Mouse (Mus musculus) left cerebral cortex, postnatal 4 days (tissue): Measurements from ENCODE around the gene Copz2. TPM values are rescaled to one million over a fixed set of nuclear protein-coding genes. Genes with fewer than 3 reads are reported as not detected.
"Not testable (repeated sequence)": the region's sequence is repeated elsewhere in the genome, so short reads cannot be mapped to it uniquely, and the experiment has no call there.

Source experiments
- DNase-seq: peaks from one replicate; pipeline ENCODE4 v3.0.0-alpha.2; 2022
- intact Hi-C: fragments of 180-260 bp; cut with DNase I; formaldehyde crosslinking; loops from one replicate; pipeline ENCODE4 v1.15.1; 2025
- total RNA-seq, 2 experiments: library from RNA; stranded (reverse); gene quantifications; 2 replicates each; pipeline ENCODE4 v1.2.3; 2021

Gene Copz2
- total RNA-seq, 2 experiments from 2014 or later, result 4.1 to 5.9 TPM

DNA sequence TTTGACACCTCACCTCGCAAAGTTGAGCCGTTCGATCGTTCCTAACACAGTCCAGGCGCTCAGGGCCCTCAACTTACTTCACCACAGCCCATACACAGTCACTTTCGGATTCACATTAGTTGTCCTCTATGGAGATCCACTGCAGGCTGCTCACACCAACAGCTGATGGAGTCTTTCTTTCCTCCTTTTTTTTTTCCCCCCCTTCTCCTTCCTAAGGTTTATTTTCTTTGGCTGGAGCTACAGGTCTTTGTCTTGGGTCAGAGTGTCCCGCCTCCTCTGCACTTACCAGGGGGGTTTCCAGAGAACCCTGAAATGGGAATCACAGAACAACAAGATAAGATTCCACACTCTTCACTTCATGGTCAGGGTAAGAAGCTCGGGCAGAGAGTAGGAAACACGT, 21.8 kb upstream of the Copz2 start:
- intact Hi-C loops, result no loop called here

GRCm38 (mm10) chr11:96828881-96829280, 20.8 kb upstream of the Copz2 start:
- intact Hi-C loops, result no loop called here
- no peak for DNase-seq

More for the DNA sequence above, 21.8 kb upstream of the Copz2 start:
- no peak for DNase-seq

DNA sequence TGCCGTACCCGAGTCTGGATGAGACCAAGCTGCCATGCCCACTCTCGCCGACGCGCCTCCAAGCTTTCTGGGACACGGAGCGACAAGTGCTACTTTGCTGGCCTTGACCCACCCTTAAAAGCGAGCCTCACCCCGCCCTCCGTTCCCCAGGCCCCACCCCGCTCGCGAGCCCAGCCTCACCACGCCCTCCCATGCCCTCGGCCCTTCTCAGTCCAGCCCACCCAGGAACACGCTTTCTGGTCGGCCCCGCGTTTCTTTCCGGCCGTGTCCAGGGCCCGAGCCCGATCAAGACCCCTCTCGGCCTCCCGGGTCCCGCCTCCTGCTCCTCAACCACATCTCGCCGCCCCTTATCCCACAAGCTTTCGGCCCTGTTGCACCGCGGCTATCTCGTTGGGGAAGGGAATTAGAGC, 20.3 kb upstream of the Copz2 start:
- intact Hi-C loops, result no loop called here
- DNase-seq, result peak; percentile 86

DNA sequence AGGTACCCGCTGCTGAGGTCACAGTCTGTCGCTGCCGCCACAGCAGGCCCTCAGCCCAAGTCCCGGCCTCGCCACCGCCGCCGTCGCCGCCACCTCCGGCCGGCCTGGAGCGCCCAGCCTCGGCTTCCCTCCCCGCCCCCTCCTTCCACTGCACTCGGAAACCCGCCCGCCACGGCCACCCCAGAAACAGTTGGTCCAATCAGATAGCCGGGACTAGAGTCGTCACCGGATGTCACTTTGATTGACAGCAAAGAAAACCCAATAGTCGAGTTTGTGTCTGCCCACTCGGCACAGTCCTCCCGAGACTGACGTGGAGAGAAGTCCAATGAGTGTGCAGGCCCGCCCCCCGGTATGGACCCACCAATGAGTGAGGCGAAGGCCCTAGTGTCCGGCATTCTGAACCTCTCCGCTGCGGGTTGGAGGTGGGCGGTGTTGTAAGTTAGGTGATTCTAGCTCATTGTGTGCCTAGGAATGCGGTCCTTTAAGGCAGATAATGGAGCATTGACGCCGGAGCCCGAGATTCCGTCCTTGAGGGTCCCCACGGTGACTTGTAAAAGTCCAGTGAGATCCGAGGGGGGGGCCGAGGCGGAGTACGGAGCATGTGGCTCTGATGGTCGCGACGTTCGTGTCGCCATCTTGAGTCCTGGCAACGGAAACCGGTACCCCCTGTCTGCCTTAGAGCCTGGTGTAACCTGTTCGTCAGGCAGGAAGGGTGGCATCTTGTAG, 19.7 kb upstream of the Copz2 start, which contains the start of gene Nfe2l1:
TSS of gene Nfe2l1 (minus strand) at position 156 of the 726 bp plus-strand sequence.
- DNase-seq, result peak; percentile 99
- intact Hi-C loops, result no loop called here

DNA sequence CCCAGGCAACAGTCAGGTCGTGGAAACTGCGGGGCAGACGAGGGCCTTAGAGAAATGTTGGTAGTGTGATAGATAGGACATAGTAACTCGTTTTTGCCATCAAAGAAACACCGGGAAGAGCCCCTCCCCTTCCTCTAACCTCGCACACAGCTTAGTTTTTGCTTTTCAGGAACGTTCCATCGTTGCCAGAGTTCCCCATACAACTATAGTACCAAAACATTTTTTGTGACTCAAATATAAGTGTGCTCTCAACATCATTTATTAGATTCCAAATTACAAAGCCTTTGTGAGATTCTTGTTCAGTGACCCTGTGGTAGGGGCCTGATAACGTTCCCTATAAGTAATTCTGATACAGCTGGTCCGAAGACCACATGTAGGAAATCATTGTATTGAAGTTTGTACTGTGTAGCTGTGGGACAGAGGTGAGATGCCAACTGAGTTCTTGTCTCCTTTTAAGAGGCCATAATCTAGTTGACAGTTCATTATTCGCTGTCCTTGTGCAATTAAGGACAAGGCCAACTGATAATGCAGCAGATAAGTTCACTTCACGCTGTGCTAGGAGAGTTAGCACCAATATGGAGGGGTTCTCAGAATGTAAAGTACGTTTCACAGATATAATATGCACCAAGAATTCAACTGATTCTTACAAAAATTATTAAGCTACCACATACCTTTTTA, 19.0 kb upstream of the Copz2 start:
- intact Hi-C loops, result no loop called here
- no peak for DNase-seq

DNA sequence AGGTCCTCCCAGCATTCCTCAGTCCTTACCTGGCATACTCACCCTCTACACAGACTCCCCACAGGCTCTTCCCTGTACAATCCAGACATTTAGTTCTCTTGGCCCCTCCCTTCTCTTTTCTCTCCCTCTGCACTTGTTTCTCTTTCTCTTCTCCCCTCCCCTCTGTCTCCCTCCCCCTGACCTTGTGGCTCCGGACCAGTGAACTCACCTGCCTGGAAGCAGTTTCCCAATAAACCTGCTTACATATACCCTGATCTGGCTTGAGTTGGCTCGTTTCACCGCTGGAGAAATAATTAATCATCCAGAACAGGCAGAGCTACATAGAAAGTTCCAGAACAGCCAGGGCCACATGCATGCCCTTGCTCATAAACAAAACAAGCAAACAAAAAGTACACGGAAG, 18.2 kb upstream of the Copz2 start:
- intact Hi-C loops, result no loop called here
- DNase-seq, result no peak

- intact Hi-C loops, result no loop called here
- no peak for DNase-seq
These were observed 17.1 kb upstream of the Copz2 start for GRCm38 (mm10) chr11:96832541-96832940.

GRCm38 (mm10) chr11:96832973-96833372, 16.7 kb upstream of the Copz2 start:
- no peak for DNase-seq
- intact Hi-C loops, result no loop called here

GRCm38 (mm10) chr11:96834127-96834526, 15.5 kb upstream of the Copz2 start:
- DNase-seq, result no peak
- intact Hi-C loops, result no loop called here

- DNase-seq, result no peak
These were observed 12.4 kb upstream of the Copz2 start for GRCm38 (mm10) chr11:96837298-96837697.

DNA sequence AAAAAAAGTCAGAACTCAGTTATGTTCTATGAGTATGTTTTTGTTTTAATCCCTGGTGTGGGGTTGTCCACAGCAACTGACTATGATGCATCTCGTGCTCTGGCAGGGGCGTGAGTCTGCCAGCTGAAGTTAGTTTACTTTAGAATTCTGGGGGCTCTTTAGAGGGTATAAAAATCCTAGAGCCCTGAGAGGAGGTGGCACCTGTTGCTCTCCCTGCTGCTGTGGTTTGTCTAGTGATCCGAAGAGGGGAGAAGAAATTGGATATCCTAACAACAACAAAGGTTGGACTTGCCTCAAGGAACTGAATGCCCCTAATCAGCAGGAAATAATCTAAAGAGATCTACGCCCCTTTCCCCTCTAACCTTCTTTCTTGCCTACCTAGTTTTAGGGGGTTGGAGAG, 11.3 kb upstream of the Copz2 start:
- intact Hi-C loops, result no loop called here
- no peak for DNase-seq

More at GRCm38 (mm10) chr11:96837298-96837697, 12.4 kb upstream of the Copz2 start:
- intact Hi-C loops, result no loop called here

- intact Hi-C loops, result no loop called here
- DNase-seq, result no peak
These were observed 10.2 kb upstream of the Copz2 start for GRCm38 (mm10) chr11:96839428-96839827.

DNA sequence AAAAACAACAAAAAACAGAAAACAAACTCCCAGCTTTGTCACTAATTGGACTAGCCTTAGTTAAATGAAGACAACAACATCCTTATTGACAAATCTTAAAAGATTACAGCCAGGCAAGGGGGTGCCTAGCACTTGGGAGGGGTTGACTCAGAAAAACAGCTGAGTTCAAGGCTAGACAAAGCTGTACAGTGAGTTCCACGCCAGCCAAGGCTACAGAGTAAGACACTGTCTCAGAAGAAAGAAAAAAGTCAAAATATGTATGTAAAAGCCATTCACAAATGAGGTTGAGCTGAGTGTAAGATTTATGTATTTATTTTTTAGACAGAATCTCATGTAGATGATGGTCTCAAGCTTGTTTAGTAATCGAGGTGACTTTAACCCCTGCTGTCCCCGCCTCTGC, 9.8 kb upstream of the Copz2 start:
- intact Hi-C loops, result no loop called here
- DNase-seq, result no peak

DNA sequence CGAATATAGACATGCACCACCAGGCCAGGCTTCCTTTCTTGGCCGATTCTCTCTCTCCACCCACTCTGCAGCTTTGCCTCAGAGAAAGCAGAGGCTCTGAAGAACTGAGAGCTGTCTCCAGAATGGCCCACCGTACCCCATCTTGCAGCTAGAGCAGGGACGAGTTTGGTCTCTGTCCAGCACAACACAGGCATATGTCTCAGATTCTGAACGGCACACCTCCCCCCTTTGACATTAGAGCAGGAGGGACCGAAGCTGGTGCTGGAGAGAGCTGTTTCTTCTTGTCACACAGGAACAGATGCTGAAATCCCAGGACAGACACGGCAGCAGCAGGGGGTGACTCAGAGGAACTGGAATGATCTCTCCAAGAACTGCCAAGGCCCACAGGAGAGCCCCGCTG, 9.4 kb upstream of the Copz2 start:
- no peak for DNase-seq
- intact Hi-C loops, result no loop called here

DNA sequence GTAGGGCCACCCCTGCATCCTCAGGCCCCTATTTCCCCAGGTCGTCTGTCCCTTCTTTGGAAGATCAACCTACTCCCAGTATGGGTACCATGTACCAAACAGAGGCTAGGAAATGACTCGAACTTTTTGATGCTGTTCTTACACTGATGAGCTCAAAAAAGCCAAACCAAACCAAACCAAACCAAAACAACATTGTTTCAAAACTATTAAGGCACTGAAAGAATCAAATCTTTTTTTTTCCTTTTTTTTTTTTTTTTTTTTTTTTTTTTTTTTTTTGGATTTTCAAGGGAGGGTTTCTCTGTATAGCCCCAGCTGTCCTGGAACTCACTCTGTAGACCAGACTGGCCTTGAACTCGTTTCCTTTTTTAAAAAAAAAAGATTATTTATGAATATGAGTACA, 6.0 kb upstream of the Copz2 start:
- no peak for DNase-seq
- intact Hi-C loops, result no loop called here

DNA sequence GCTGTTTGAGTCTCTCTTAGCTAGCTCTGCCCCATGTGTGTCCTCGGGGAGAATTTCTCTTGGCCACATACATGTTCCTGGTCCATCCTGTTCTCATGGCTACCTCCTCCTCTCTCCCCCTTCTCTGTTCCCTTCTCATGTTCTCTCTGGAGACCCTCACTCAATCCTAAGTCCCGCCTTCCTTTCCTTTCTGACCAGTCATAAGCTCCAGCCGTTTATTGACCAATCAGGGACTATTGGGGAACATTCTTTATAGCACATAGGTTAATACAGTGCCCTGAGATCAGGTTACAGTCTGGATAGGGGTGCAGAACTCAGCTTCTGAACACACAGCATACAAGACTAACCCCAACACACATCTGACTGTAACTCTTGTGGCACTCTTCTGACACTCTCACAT, 2.4 kb upstream of the Copz2 start:
- intact Hi-C loops, result no loop called here
- no peak for DNase-seq

DNA sequence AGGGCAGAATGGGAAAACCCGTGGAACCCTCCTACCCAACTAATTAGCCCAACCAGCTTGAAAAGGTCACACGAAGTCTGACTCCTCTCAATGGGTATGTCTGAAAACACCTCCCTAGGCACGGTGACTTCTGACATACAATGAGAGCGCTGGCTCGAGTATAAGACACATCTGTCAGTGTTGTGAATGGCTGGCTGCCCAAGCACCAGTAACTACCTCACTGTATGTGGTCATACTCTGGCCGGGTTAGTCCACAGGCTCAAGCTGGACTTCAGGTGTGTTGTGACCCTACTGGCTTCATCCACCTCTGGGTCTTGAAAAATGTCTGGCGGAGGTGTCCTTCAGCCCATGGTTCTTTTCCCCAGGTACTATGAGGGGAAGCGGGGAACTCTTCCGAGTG, 976 bp upstream of the Copz2 start:
- DNase-seq, result no peak
- intact Hi-C loops, result no loop called here

DNA sequence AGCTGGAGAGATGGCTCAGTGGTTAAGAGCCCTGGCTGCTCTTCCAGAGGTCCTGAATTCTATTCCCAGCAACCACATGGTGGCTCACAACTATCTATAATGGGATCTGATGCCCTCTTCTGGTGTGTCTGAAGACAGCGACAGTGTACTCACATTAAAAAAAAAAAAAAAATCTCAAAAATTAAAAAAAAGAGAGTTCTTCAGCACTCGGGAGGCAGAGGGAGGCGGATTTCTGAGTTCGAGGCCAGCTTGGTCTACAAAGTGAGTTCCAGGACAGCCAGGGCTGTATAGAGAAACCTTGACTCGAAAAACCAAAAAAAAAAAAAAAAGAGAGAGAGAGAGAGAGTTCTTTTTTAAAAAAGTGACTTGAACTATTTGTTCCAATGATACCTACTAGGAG, 525 bp upstream of the Copz2 start:
- DNase-seq, intact Hi-C loops: not testable (repeated sequence)

DNA sequence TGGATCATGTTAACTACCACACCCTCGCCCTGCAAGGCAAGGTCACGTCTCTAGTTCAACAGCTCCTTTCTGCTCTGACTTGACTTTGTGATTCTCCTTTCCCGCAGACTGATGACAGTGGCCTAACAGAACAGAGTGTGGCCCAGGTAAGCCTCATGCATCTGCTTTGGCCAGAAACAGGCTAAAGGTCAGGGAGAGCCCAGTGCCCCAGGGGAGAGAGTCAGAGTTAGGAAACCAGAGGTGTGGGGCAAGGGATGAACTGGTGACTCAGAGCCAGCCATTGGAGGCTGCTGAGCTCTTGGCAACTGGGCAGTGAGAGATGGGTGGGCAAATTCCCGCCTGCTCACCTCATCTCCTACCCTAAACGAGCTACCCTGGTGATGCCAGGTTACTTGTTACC, 7.8 kb downstream of the Copz2 start:
- DNase-seq, result no peak

DNA sequence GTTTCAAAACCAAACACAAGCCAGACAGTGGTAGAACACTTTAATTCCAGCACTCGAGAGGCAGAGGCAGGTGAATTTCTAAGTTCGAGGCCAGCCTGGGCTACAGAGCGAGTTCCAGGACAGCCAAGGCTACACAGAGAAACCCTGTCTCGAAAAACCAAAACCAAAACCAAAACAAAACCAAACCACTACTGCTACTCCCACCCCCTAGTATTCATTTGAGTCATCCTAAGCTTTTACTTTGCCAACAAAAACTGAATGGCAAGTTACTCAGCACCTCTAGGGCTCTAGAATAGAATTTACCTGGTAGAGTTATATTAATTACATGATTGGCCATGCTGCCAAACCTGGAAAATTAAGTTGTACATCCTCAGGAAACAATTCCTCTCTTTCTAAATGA, 10.0 kb downstream of the Copz2 start:
- DNase-seq, result no peak
- intact Hi-C loops, result loop anchor here (2.0 to 5.0 kb wide), 2 partner anchors 72 to 581 kb away; partner anchors contain the start of gene Cbx1

More for the DNA sequence above, 7.8 kb downstream of the Copz2 start:
- intact Hi-C loops, result no loop called here

DNA sequence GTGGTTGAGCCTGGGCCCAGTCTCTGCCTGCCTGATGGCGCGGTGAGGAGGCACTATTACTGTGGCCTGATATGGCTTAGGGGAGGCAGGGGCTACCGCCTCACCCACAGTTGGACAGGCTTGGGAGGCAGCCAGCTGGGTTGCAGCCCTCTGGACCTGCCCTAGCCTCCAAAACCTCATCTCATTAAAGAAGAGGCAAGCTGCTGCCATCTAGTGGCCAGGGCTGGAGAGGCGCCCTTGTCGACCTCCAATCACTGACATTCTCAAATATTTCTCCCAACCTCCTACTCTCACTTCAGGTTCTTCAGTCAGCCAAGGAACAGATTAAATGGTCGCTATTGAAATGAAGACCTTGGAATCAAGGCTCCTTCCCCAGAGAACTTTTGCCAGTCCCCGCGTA, 10.9 kb downstream of the Copz2 start:
- DNase-seq, result peak; percentile 97
- intact Hi-C loops, result loop anchor here (2.0 to 5.0 kb wide), 2 partner anchors 73 to 582 kb away; partner anchors contain the start of gene Cbx1

- intact Hi-C loops, result loop anchor here (2.0 to 5.0 kb wide), 2 partner anchors 74 to 583 kb away; partner anchors contain the start of gene Cbx1
These were observed 11.8 kb downstream of the Copz2 start for GRCm38 (mm10) chr11:96861446-96861845.

More at GRCm38 (mm10) chr11:96861446-96861845, 11.8 kb downstream of the Copz2 start:
- DNase-seq, result peak; percentile 36
